ENCODE assay signal across 8 mouse cellular contexts in genomic region chr1:189756306-189757053, GRCm38 (mm10). TPM values are rescaled to one million over a fixed set of nuclear protein-coding genes. Genes with fewer than 3 reads are reported as not detected.
DNase-seq lines count a peak whose midpoint lies in the region; ATAC-seq lines count a peak whose summit lies in the region.

No protein-coding gene starts in this region.

- peak overlapping the region; percentile 45 for H3K27ac ChIP-seq in heart, embryonic 12.5 days (ENCODE audit: poor library complexity, severe bottlenecking)
- H3K27ac ChIP-seq in hindbrain, embryonic 12.5 days, result 0 out of 2 replicates have a peak overlapping the region, but pooled peaks have one; percentile 7
- 0 out of 2 replicates have a peak overlapping the region, but pooled peaks have one; percentile 12 for H3K27ac ChIP-seq in midbrain, embryonic 12.5 days (replicated peaks)

- no peaks in the 10 kb centered on the region for H3K27me3 ChIP-seq in heart, embryonic 12.5 days (replicated peaks)
- no peaks in the 10 kb centered on the region for H3K27me3 ChIP-seq in hindbrain, embryonic 12.5 days
- no peaks in the 10 kb centered on the region for H3K27me3 ChIP-seq in midbrain, embryonic 12.5 days

- WGBS in heart, embryonic 12.5 days, result 31% methylated on average over 19 of the region's 19 CpGs
- 42% methylated on average over 19 of the region's 19 CpGs for WGBS in hindbrain, embryonic 12.5 days
- 50% methylated on average over 19 of the region's 19 CpGs for WGBS in midbrain, embryonic 12.5 days

- H3K4me3 ChIP-seq in heart, embryonic 12.5 days, result no peak overlapping the region
- no peak overlapping the region for H3K4me3 ChIP-seq in hindbrain, embryonic 12.5 days
- no peak overlapping the region for H3K4me3 ChIP-seq in midbrain, embryonic 12.5 days

- H3K9ac ChIP-seq in heart, embryonic 12.5 days, result no peak overlapping the region
- no peak overlapping the region for H3K9ac ChIP-seq in hindbrain, embryonic 12.5 days
- no peak overlapping the region for H3K9ac ChIP-seq in midbrain, embryonic 12.5 days (replicated peaks)

- peak; percentile 89 for ATAC-seq in heart, embryonic 12.5 days (ENCODE audit: insufficient number of reproducible peaks, low FRiP score)
- ATAC-seq in hindbrain, embryonic 12.5 days (ENCODE audit: low FRiP score), result no peak
- ATAC-seq in midbrain, embryonic 12.5 days (ENCODE audit: low FRiP score, low read depth), result no peak

- H3K36me3 ChIP-seq in heart, embryonic 12.5 days, result peaks cover 5% of the 10 kb centered on the region
- H3K36me3 ChIP-seq in hindbrain, embryonic 12.5 days, result no peaks in the 10 kb centered on the region
- H3K36me3 ChIP-seq in midbrain, embryonic 12.5 days, result no peaks in the 10 kb centered on the region

- no peak for DNase-seq in heart, postnatal 36 days
- DNase-seq in embryo, embryonic 10.5 days (ENCODE audit: low spot score), result peak; percentile 63
- DNase-seq in layer of hippocampus, postnatal 36 days, result peak; percentile 29 to 36
- DNase-seq in gastrocnemius, postnatal 36 days, result no peak
- no peak for DNase-seq in gastrocnemius, postnatal 10 days

- no peaks in the 10 kb centered on the region for H3K9me3 ChIP-seq in heart, embryonic 12.5 days (replicated peaks)
- no peaks in the 10 kb centered on the region for H3K9me3 ChIP-seq in hindbrain, embryonic 12.5 days (replicated peaks)
- H3K9me3 ChIP-seq in midbrain, embryonic 12.5 days, result no peaks in the 10 kb centered on the region

- H3K4me1 ChIP-seq in heart, embryonic 12.5 days (replicated peaks), result peaks cover 60% of the 10 kb centered on the region
- peaks cover 22% of the 10 kb centered on the region for H3K4me1 ChIP-seq in hindbrain, embryonic 12.5 days
- peaks cover 16% of the 10 kb centered on the region; the same call in 1 of the 2 replicates for H3K4me1 ChIP-seq in midbrain, embryonic 12.5 days

- intact Hi-C loops in heart, postnatal 36 days (cut with DNase I), result no loop called here
- intact Hi-C loops in gastrocnemius, postnatal 36 days (cut with DNase I), result no loop called here

- no peak overlapping the region; the same call in 1 of the 2 replicates for H3K4me2 ChIP-seq in heart, embryonic 12.5 days
- H3K4me2 ChIP-seq in hindbrain, embryonic 12.5 days (replicated peaks), result no peak overlapping the region
- H3K4me2 ChIP-seq in midbrain, embryonic 12.5 days (replicated peaks), result no peak overlapping the region

RNA-seq across cellular contexts. Expression of gene Ptpn14, which starts 28.4 kb away (rescaled TPM):
- 11.6 and 14.0 TPM in 2 replicates for polyA plus RNA-seq in heart, embryonic 12.5 days (2016; fragmentation: Nextera tagmentation; extraction: Ambion mirVana)
- total RNA-seq in heart, postnatal 36 days (2021), result 10 to 100 TPM; 30.7 to 31.2 TPM
- 7.6 and 8.7 TPM in 2 replicates for polyA plus RNA-seq in hindbrain, embryonic 12.5 days (2016; fragmentation: Nextera tagmentation; extraction: Ambion mirVana)
- 10 to 100 TPM; 12.2 to 12.4 TPM for total RNA-seq in layer of hippocampus, postnatal 36 days (2021)
- 4.0 and 4.3 TPM in 2 replicates for polyA plus RNA-seq in midbrain, embryonic 12.5 days (2016; fragmentation: Nextera tagmentation; extraction: Ambion mirVana)
- total RNA-seq in gastrocnemius, postnatal 36 days (2021), result 10 to 100 TPM in 1 of 2 experiments, 1 to 10 TPM in 1; 9.7 to 13.0 TPM
- total RNA-seq in gastrocnemius, postnatal 10 days (2021), result 10 to 100 TPM; 13.0 to 20.5 TPM

Comparison
In these comparisons a context has a peak if more than half of its experiments do, and no peak if none do; other contexts are left out.
1. DNase-seq: peak in embryo, embryonic 10.5 days (single experiment) and layer of hippocampus, postnatal 36 days (2 of 2); none in heart, postnatal 36 days (0 of 2), gastrocnemius, postnatal 36 days (0 of 2) and gastrocnemius, postnatal 10 days (single experiment).
2. Peak in every context shown above with its lines, with median percentiles within 50 percentile points of each other: H3K27ac ChIP-seq.